Mouse (Mus musculus): ENCODE results near the gene Ipo8. TPM values are rescaled to one million over a fixed set of nuclear protein-coding genes. Genes with fewer than 3 reads are reported as not detected.

The Ipo8 gene
- total RNA-seq (2021): 10 to 100 TPM; 27.3 to 27.7 TPM
- long read RNA-seq, experiment 1, full-length matches to known transcripts: 4 of 8 reads
- long read RNA-seq, experiment 1, partial matches to known transcripts: 1 of 8 reads
- long read RNA-seq, experiment 1, other reads (novel, unspliced or antisense): 3 of 8 reads
- long read RNA-seq, experiment 2, full-length matches to known transcripts: 6 of 13 reads
- long read RNA-seq, experiment 2, partial matches to known transcripts: 4 of 13 reads
- long read RNA-seq, experiment 2, other reads (novel, unspliced or antisense): 3 of 13 reads

GRCm38 (mm10) chr6:148830748-148831727, at the start of gene Ipo8:
TSS of gene Ipo8 (minus strand) at chr6:148831467.
- DNase-seq (ENCODE audit: low spot score in 2 of 2): peak; percentile 50 to 86

GRCm38 (mm10) chr6:148873911-148874310, 42.6 kb upstream of the Ipo8 start:
- DNase-seq (ENCODE audit: low spot score in 2 of 2): no peak

GRCm38 (mm10) chr6:148845629-148846028, 14.4 kb upstream of the Ipo8 start:
- DNase-seq (ENCODE audit: low spot score in 2 of 2): no peak

- DNase-seq (ENCODE audit: low spot score in 2 of 2): no peak
These were observed 10.5 kb upstream of the Ipo8 start for GRCm38 (mm10) chr6:148841760-148842159.

GRCm38 (mm10) chr6:148838460-148838859, 7.2 kb upstream of the Ipo8 start:
- no peak for DNase-seq (ENCODE audit: low spot score in 2 of 2)

- no peak for DNase-seq (ENCODE audit: low spot score in 2 of 2)
These were observed 458 bp upstream of the Ipo8 start for GRCm38 (mm10) chr6:148831728-148832121.

- DNase-seq (ENCODE audit: low spot score in 2 of 2): no peak
These were observed 916 bp downstream of the Ipo8 start for GRCm38 (mm10) chr6:148830355-148830747.

- no peak for DNase-seq (ENCODE audit: low spot score in 2 of 2)
These were observed 5.1 kb downstream of the Ipo8 start for GRCm38 (mm10) chr6:148826119-148826518.

- no peak for DNase-seq (ENCODE audit: low spot score in 2 of 2)
These were observed 12.5 kb downstream of the Ipo8 start for GRCm38 (mm10) chr6:148818624-148819343.

GRCm38 (mm10) chr6:148816751-148817150, 14.5 kb downstream of the Ipo8 start:
- no peak for DNase-seq (ENCODE audit: low spot score in 2 of 2)

GRCm38 (mm10) chr6:148811117-148811516, 20.1 kb downstream of the Ipo8 start:
- DNase-seq (ENCODE audit: low spot score in 2 of 2): no peak

- DNase-seq (ENCODE audit: low spot score in 2 of 2): no peak
These were observed 31.5 kb downstream of the Ipo8 start for GRCm38 (mm10) chr6:148799773-148800172.

GRCm38 (mm10) chr6:148795145-148795544, 36.1 kb downstream of the Ipo8 start:
- no peak for DNase-seq (ENCODE audit: low spot score in 2 of 2)

GRCm38 (mm10) chr6:148789010-148789673, 42.1 kb downstream of the Ipo8 start:
- DNase-seq (ENCODE audit: low spot score in 2 of 2): no peak

GRCm38 (mm10) chr6:148786186-148786585, 45.1 kb downstream of the Ipo8 start:
- DNase-seq (ENCODE audit: low spot score in 2 of 2): no peak

GRCm38 (mm10) chr6:148784418-148784817, 46.8 kb downstream of the Ipo8 start:
- DNase-seq (ENCODE audit: low spot score in 2 of 2): no peak

GRCm38 (mm10) chr6:148776236-148776635, 55.0 kb downstream of the Ipo8 start:
- no peak for DNase-seq (ENCODE audit: low spot score in 2 of 2)

GRCm38 (mm10) chr6:148771423-148771822, 59.8 kb downstream of the Ipo8 start:
- DNase-seq (ENCODE audit: low spot score in 2 of 2): no peak

- no peak for DNase-seq (ENCODE audit: low spot score in 2 of 2)
These were observed 62.8 kb downstream of the Ipo8 start for GRCm38 (mm10) chr6:148768419-148768818.

- no peak for DNase-seq (ENCODE audit: low spot score in 2 of 2)
These were observed 64.0 kb downstream of the Ipo8 start for GRCm38 (mm10) chr6:148767228-148767627.
